ENCODE assay signal across 9 mouse cellular contexts in genomic region chr1:82641316-82641987, GRCm38 (mm10). TPM values are rescaled to one million over a fixed set of nuclear protein-coding genes. Genes with fewer than 3 reads are reported as not detected.
A peak's percentile ranks its signal among the peaks of the same experiment; 100 is the strongest.
DNase-seq lines count a peak whose midpoint lies in the region; ATAC-seq and TF ChIP-seq lines count a peak whose summit lies in the region.
"Had no signal": no experiment of that assay in that cellular context is flagged by ENCODE, and none has a peak within 500 bp of the region (broad histone marks: within the 10 kb centered on the region; RNA-seq: fewer than 3 reads in every experiment).

No protein-coding gene starts in this region.

- no peak overlapping the region for H3K4me3 ChIP-seq in G1E (ENCODE audit: low read depth, low read length)
- H3K4me3 ChIP-seq in forebrain, embryonic 14.5 days (ENCODE audit: low read depth, low read length) = no peak overlapping the region
- peak overlapping the region; percentile 29 for H3K4me3 ChIP-seq in lung, embryonic 15.5 days

- peak; percentile 86 for TF ChIP-seq CTCF in G1E (IDR thresholded peaks at IDR 0.05; ENCODE audit: low read depth, low read length)

- no peaks in the 10 kb centered on the region for H3K27me3 ChIP-seq in G1E (ENCODE audit: insufficient read depth, low read length)
- H3K27me3 ChIP-seq in forebrain, embryonic 14.5 days (replicated peaks; ENCODE audit: control insufficient read depth, insufficient read depth, low read length) = no peaks in the 10 kb centered on the region
- no peaks in the 10 kb centered on the region for H3K27me3 ChIP-seq in lung, embryonic 15.5 days

- no peaks in the 10 kb centered on the region for H3K36me3 ChIP-seq in G1E (replicated peaks)
- H3K36me3 ChIP-seq in forebrain, embryonic 14.5 days (ENCODE audit: control insufficient read depth, insufficient read depth, low read length) = no peaks in the 10 kb centered on the region
- H3K36me3 ChIP-seq in lung, embryonic 15.5 days = no peaks in the 10 kb centered on the region

- no peak for ATAC-seq in G1E (ENCODE audit: extremely low read depth, insufficient number of reproducible peaks, low FRiP score, poor library complexity, severe bottlenecking)
- peak; percentile 50 for ATAC-seq in forebrain, embryonic 14.5 days
- ATAC-seq in lung, embryonic 15.5 days (ENCODE audit: borderline replicate concordance, extremely low read depth, low FRiP score, low TSS enrichment) = no peak

- H3K4me2 ChIP-seq in forebrain, embryonic 14.5 days (ENCODE audit: low read length) = peak overlapping the region; percentile 30; the same call in 1 of the 2 replicates
- H3K4me2 ChIP-seq in lung, embryonic 15.5 days = peak overlapping the region; percentile 54

- H3K4me1 ChIP-seq in G1E (ENCODE audit: insufficient read depth, low read depth, low read length) = peaks cover 44% of the 10 kb centered on the region
- H3K4me1 ChIP-seq in forebrain, embryonic 14.5 days (ENCODE audit: control insufficient read depth, insufficient read depth, low read length) = no peaks in the 10 kb centered on the region
- peaks cover 5% of the 10 kb centered on the region; the same call in 1 of the 2 replicates for H3K4me1 ChIP-seq in lung, embryonic 15.5 days

- 37% methylated on average over 18 of the region's 18 CpGs for WGBS in forebrain, embryonic 14.5 days
- 19% methylated on average over 18 of the region's 18 CpGs for WGBS in lung, embryonic 15.5 days

- H3K27ac ChIP-seq in forebrain, embryonic 14.5 days (ENCODE audit: low read depth, low read length) = no peak overlapping the region
- H3K27ac ChIP-seq in lung, embryonic 15.5 days = 0 out of 2 replicates have a peak overlapping the region, but pooled peaks have one; percentile 20

- intact Hi-C loops in heart, postnatal 36 days (cut with DNase I) = loop anchor here (5.0 kb wide), 3 partner anchors 69 to 1324 kb away; no protein-coding TSS in a partner anchor

- H3K9ac ChIP-seq in forebrain, embryonic 14.5 days (ENCODE audit: low read length) = no peak overlapping the region
- H3K9ac ChIP-seq in lung, embryonic 15.5 days = no peak overlapping the region

- no peaks in the 10 kb centered on the region for H3K9me3 ChIP-seq in G1E (replicated peaks)
- no peaks in the 10 kb centered on the region for H3K9me3 ChIP-seq in forebrain, embryonic 14.5 days (replicated peaks; ENCODE audit: control insufficient read depth, low read length)
- no peaks in the 10 kb centered on the region for H3K9me3 ChIP-seq in lung, embryonic 15.5 days

- no peak for DNase-seq in G1E (ENCODE audit: low spot score)
- peak; percentile 71 for DNase-seq in c-Kit-positive CD71-positive TER-119-positive erythroid progenitor cells, embryonic 14.5 days (ENCODE audit: low spot score)
- DNase-seq in forebrain, embryonic 14.5 days (ENCODE audit: low spot score) = peak; percentile 80
- DNase-seq in heart, postnatal 36 days = peak; percentile 71 to 84
- peak; percentile 37 for DNase-seq in layer of hippocampus, adult 9-10 months (ENCODE audit: low spot score)
- DNase-seq in retina, adult 2 months (ENCODE audit: low read depth, low spot score) = peak; percentile 32
- DNase-seq in urinary bladder, adult 18-20 months (ENCODE audit: low spot score in 2 of 2) = peak; percentile 40 to 68

RNA-seq across cellular contexts. Expression of gene Col4a3, which starts 54.7 kb away (rescaled TPM):
- total RNA-seq in G1E (2014; fragmentation: Nextera tagmentation) (20.7 and 21.2 TPM in 2 replicates), G1E (2017) (5.3 and 6.1 TPM in 2 replicates)
- polyA plus RNA-seq in G1E (2012) = 6.4 and 6.6 TPM in 2 replicates
- polyA plus RNA-seq in forebrain, embryonic 14.5 days (2014; fragmentation: Nextera tagmentation; extraction: Ambion mirVana) = 0.16 and 0.23 TPM in 2 replicates
- 1 to 10 TPM; 2.8 to 3.5 TPM for total RNA-seq in heart, postnatal 36 days (2021)
- polyA plus RNA-seq in lung, embryonic 15.5 days (2015; fragmentation: Nextera tagmentation; extraction: Ambion mirVana) = 4.3 and 5.4 TPM in 2 replicates
- total RNA-seq: neutrophil, adult 5-6 weeks had no signal

RNA-seq across cellular contexts. Expression of gene Col4a4, which starts 54.8 kb away (rescaled TPM):
- not detected in 2 replicates for total RNA-seq in G1E (2014; fragmentation: Nextera tagmentation)
- total RNA-seq in G1E (2017) = under 0.01 and 0.27 TPM in 2 replicates
- polyA plus RNA-seq in G1E (2012) = not detected in 2 replicates
- 0.21 and 0.24 TPM in 2 replicates for polyA plus RNA-seq in forebrain, embryonic 14.5 days (2014; fragmentation: Nextera tagmentation; extraction: Ambion mirVana)
- total RNA-seq in heart, postnatal 36 days (2021) = 1 to 10 TPM; 7.0 to 8.5 TPM
- 11.3 and 12.7 TPM in 2 replicates for polyA plus RNA-seq in lung, embryonic 15.5 days (2015; fragmentation: Nextera tagmentation; extraction: Ambion mirVana)
- total RNA-seq: neutrophil, adult 5-6 weeks had no signal
